Mouse (Mus musculus): ENCODE data around the gene Nudt16l1. TPM values are rescaled to one million over a fixed set of nuclear protein-coding genes. Genes with fewer than 3 reads are reported as not detected.

Nudt16l1 gene
- polyA plus RNA-seq, 1 experiment from 2014 or later = 152 TPM

DNA sequence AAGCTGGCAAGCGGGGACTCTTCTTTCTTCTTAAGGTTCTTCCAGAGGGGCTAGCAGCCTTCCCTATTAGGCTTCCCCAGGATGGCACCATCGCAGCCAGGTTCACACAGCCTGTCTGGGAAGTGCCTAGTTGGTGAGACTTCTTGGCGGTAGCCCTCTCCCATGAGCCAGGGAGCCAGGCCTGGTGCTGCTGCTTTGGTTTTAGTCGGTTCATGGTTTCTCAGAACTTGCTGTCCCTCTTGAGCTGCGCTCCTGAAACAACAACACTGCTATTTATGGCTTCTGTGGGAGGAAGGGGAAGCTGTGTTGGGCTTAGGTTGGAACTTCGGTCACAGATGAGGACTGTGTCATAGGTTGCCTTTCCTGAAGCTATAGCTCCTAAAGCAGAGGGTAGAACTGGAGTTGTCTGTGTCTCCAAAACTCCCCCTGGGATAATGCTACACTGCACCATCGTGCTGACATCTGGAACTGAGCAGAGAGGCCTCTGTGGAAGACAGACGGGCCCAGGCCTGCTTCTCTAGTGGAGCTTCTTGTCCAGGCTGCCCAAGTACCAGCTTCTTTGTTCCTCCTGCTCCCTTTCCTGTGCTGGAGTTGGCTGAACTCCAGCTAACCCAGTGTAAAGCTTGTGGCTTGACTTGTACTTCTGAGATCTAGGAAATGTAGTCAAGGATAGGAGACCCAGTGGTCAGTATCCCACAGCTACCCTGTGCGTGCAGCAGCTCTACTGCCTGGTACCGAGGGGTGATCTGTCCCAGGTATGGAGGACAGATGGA is 2.4 kb upstream of the Nudt16l1 start:
- no peak for TF ChIP-seq CTCF (IDR thresholded peaks at IDR 0.05; ENCODE audit: low read depth)
- Histone ChIP-seq H3K4me1 (replicated peaks; ENCODE audit: insufficient read depth, low read length) (peaks cover 15% of the 10 kb centered on the region; the same call in 1 of the 2 replicates), H3K9me3 (replicated peaks; ENCODE audit: low read length) (no peaks in the 10 kb centered on the region), H3K4me3 (replicated peaks; ENCODE audit: low read depth, low read length) (no peak overlapping the region), H3K4me2 (ENCODE audit: low read length) (no peak overlapping the region), H3K36me3 (ENCODE audit: insufficient read depth, low read length) (peaks cover 48% of the 10 kb centered on the region; the same call in 1 of the 2 replicates), H3K27ac (peak overlapping the region; percentile 70), H3K27me3 (ENCODE audit: insufficient read depth, low read length) (no peaks in the 10 kb centered on the region), H3K9ac (ENCODE audit: low read depth, low read length) (no peak overlapping the region)
- ATAC-seq (replicated peaks; ENCODE audit: low FRiP score, low read depth) = no peak
- 77% methylated on average over 10 of the region's 10 CpGs for WGBS
- DNase-seq (ENCODE audit: low spot score) = no peak

DNA sequence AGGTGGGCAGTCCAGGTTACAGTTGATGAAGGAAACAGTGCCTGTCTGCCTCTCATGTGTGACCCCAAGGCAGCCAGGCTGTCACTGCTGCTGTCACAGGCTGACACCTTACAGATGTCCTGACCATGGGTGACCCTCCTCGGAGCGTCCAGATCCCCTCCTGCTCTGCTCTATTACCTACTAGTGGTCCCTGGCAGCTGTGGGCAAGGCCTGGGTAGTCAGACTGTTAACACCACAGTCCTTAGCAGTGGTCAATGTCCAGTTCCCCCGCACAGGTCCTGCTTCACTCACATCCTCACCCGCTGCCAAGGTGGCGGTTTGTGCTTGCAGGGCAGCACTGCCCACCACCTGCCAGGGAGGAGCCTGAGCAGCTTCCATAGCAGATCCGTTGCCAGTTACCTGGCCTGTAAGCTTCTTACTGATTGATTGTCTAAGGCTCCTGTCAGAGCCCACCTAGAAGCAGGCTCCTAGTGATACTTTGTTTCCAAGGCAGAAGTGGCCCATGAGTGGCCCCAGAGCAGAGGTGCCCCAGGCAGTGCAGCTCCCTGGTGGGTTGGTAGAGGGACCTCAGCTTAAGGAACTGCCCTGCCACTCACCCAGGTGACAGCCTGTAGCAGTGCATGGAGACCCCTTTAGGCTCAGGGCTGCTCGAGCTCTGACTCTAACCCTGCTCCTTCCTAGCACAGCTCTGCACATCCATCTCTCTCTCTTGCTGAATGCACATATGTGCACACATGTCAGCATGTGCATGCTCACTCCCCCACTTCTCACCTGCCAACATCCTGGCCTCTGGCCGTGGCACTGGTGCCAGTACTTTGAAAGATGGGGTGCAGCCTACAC is 990 bp upstream of the Nudt16l1 start:
- DNase-seq (ENCODE audit: low spot score) = no peak
- Histone ChIP-seq H3K27me3 (ENCODE audit: insufficient read depth, low read length) (no peaks in the 10 kb centered on the region), H3K4me2 (ENCODE audit: low read length) (no peak overlapping the region), H3K36me3 (ENCODE audit: insufficient read depth, low read length) (peaks cover 48% of the 10 kb centered on the region), H3K9me3 (replicated peaks; ENCODE audit: low read length) (no peaks in the 10 kb centered on the region), H3K4me1 (replicated peaks; ENCODE audit: insufficient read depth, low read length) (peaks cover 15% of the 10 kb centered on the region; the same call in 1 of the 2 replicates), H3K4me3 (replicated peaks; ENCODE audit: low read depth, low read length) (no peak overlapping the region), H3K27ac (no peak overlapping the region), H3K9ac (ENCODE audit: low read depth, low read length) (no peak overlapping the region)
- WGBS = 83% methylated on average over 8 of the region's 8 CpGs
- ATAC-seq (replicated peaks; ENCODE audit: low FRiP score, low read depth) = no peak
- no peak for TF ChIP-seq CTCF (IDR thresholded peaks at IDR 0.05; ENCODE audit: low read depth)

DNA sequence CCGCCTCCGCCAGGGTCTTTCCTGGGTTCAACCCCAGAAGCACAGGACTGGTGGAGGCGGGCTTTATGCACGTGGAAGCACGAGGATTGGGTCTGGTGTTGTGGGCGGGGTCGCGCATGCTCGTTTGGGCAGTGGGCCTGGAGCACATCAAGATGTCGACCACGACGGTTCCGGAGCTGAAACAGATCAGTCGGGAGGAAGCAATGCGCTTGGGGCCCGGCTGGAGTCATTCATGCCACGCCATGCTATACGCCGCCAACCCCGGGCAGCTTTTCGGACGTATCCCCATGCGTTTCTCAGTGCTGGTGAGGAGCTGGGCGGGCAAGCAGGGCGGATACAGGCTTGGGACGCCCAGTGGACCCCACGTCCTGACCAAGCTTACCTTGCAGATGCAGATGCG is 428 bp downstream of the Nudt16l1 start:
- peak overlapping the region; percentile 83 for H3K4me3 ChIP-seq (replicated peaks; ENCODE audit: low read depth, low read length)
- 1% methylated on average over 28 of the region's 28 CpGs for WGBS
- ATAC-seq (replicated peaks; ENCODE audit: low FRiP score, low read depth) (peak; percentile 92), DNase-seq (ENCODE audit: low spot score) (peak; percentile 97)
- H3K27ac ChIP-seq = peak overlapping the region; percentile 92
- peak overlapping the region; percentile 96 for H3K9ac ChIP-seq (ENCODE audit: low read depth, low read length)
- H3K27me3 ChIP-seq (ENCODE audit: insufficient read depth, low read length) = no peaks in the 10 kb centered on the region
- peak overlapping the region; percentile 95 for H3K4me2 ChIP-seq (ENCODE audit: low read length)
- H3K9me3 ChIP-seq (replicated peaks; ENCODE audit: low read length) = no peaks in the 10 kb centered on the region
- H3K36me3 ChIP-seq (ENCODE audit: insufficient read depth, low read length) = peaks cover 47% of the 10 kb centered on the region
- H3K4me1 ChIP-seq (replicated peaks; ENCODE audit: insufficient read depth, low read length) = peaks cover 15% of the 10 kb centered on the region; the same call in 1 of the 2 replicates
- no peak for TF ChIP-seq CTCF (IDR thresholded peaks at IDR 0.05; ENCODE audit: low read depth)

DNA sequence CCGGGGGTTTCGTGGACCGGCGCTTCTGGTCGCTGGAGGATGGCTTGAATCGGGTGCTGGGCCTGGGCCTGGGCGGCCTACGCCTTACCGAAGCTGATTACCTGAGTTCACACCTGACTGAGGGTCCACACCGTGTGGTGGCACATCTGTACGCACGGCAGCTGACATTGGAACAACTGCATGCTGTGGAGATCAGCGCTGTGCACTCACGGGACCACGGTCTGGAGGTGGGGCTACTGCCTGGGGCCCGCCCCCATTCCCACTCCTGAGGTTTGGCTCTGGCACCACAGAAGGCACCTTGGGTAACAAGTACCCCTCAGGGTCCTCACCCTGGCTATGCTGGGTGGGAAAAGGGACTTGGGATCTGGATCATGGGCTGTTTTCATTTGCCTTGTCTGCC is 851 bp downstream of the Nudt16l1 start:
- ATAC-seq (replicated peaks; ENCODE audit: low FRiP score, low read depth) (peak; percentile 63), DNase-seq (ENCODE audit: low spot score) (peak; percentile 42)
- Histone ChIP-seq H3K36me3 (ENCODE audit: insufficient read depth, low read length) (peaks cover 43% of the 10 kb centered on the region), H3K4me3 (replicated peaks; ENCODE audit: low read depth, low read length) (peak overlapping the region; percentile 83), H3K27ac (peak overlapping the region; percentile 92), H3K4me1 (replicated peaks; ENCODE audit: insufficient read depth, low read length) (peaks cover 15% of the 10 kb centered on the region; the same call in 1 of the 2 replicates), H3K27me3 (ENCODE audit: insufficient read depth, low read length) (no peaks in the 10 kb centered on the region), H3K9me3 (replicated peaks; ENCODE audit: low read length) (no peaks in the 10 kb centered on the region), H3K9ac (ENCODE audit: low read depth, low read length) (peak overlapping the region; percentile 96), H3K4me2 (ENCODE audit: low read length) (peak overlapping the region; percentile 95)
- WGBS = 0% methylated on average over 16 of the region's 16 CpGs
- TF ChIP-seq CTCF (IDR thresholded peaks at IDR 0.05; ENCODE audit: low read depth) = no peak

DNA sequence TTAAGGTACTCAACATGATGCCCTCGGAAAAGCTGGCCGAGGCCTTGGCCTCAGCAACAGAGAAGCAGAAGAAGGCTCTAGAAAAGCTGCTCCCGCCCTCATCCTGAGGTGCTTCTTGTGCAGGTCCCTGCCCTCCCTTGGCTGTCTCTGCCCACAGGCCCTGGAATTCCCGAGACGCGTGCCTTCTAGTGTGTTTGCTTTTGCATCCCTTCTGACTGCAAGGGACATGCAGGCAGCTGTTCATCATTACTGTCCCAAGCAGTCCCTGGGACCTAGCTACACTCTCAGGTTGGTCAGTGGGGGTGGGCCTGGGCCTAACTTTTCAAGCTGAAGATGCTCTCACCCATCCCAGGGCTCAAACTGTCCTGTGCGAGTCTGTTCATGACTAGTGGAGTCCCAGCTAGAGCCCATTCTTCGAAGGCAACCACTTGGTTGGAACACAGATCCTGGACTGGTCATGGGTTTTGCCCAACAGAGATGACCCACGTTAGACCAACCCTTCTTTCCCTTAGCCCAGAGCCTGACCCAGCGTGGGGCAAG is 1.8 kb downstream of the Nudt16l1 start:
- Histone ChIP-seq H3K27me3 (ENCODE audit: insufficient read depth, low read length) (no peaks in the 10 kb centered on the region), H3K36me3 (ENCODE audit: insufficient read depth, low read length) (peaks cover 35% of the 10 kb centered on the region), H3K4me1 (replicated peaks; ENCODE audit: insufficient read depth, low read length) (peaks cover 15% of the 10 kb centered on the region; the same call in 1 of the 2 replicates), H3K9me3 (replicated peaks; ENCODE audit: low read length) (no peaks in the 10 kb centered on the region), H3K4me3 (replicated peaks; ENCODE audit: low read depth, low read length) (no peak overlapping the region), H3K9ac (ENCODE audit: low read depth, low read length) (no peak overlapping the region), H3K4me2 (ENCODE audit: low read length) (peak overlapping the region; percentile 95; the same call in 1 of the 2 replicates), H3K27ac (no peak overlapping the region)
- no peak for TF ChIP-seq CTCF (IDR thresholded peaks at IDR 0.05; ENCODE audit: low read depth)
- 85% methylated on average over 10 of the region's 10 CpGs for WGBS
- ATAC-seq (replicated peaks; ENCODE audit: low FRiP score, low read depth) (no peak), DNase-seq (ENCODE audit: low spot score) (no peak)

DNA sequence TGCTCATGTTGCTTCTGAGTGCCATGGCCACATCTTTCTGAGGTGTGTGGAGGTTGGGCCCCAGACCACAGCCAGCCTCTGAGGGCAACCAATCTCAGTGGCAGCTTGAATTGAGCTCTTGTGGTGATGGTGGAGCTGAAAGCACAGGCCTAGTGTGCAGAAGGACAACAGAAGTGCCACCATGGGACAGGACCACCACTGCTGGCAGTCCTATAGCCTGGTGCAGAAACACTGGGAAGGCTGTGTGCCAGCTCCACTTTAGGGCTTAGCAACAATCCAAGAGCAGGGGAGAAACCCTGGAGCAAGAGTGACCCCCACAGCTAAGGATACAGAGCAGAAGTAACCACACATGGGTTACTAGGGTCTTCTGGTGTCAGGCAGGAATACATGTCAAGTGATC is 2.5 kb downstream of the Nudt16l1 start:
- no peak for DNase-seq (ENCODE audit: low spot score)
- TF ChIP-seq CTCF (IDR thresholded peaks at IDR 0.05; ENCODE audit: low read depth) = no peak
- no peak overlapping the region for H3K4me2 ChIP-seq (ENCODE audit: low read length)
- no peak overlapping the region for H3K4me3 ChIP-seq (replicated peaks; ENCODE audit: low read depth, low read length)
- no peaks in the 10 kb centered on the region for H3K9me3 ChIP-seq (replicated peaks; ENCODE audit: low read length)
- H3K27ac ChIP-seq = no peak overlapping the region
- ATAC-seq (replicated peaks; ENCODE audit: low FRiP score, low read depth) = no peak
- no peaks in the 10 kb centered on the region for H3K27me3 ChIP-seq (ENCODE audit: insufficient read depth, low read length)
- H3K4me1 ChIP-seq (replicated peaks; ENCODE audit: insufficient read depth, low read length) = peaks cover 15% of the 10 kb centered on the region; the same call in 1 of the 2 replicates
- no peak overlapping the region for H3K9ac ChIP-seq (ENCODE audit: low read depth, low read length)
- peaks cover 35% of the 10 kb centered on the region for H3K36me3 ChIP-seq (ENCODE audit: insufficient read depth, low read length)
